In genomic region chr10:59509197-59509596, GRCm38 (mm10) we compare ENCODE assay signal across 18 mouse cellular contexts.
DNase-seq lines count a peak whose midpoint lies in the region; ATAC-seq and TF ChIP-seq lines count a peak whose summit lies in the region.
"Had no signal": no experiment of that assay in that cellular context is flagged by ENCODE, and none has a peak within 500 bp of the region (broad histone marks: within the 10 kb centered on the region; RNA-seq: fewer than 3 reads in every experiment).

No protein-coding gene starts in this region.

- DNase-seq in embryonic facial prominence, embryonic 10.5 days (ENCODE audit: low spot score): no peak
- DNase-seq in layer of hippocampus, adult 2 months (ENCODE audit: low spot score in 2 of 2): no peak
- no peak for DNase-seq in layer of hippocampus, postnatal 25 days (ENCODE audit: extremely low spot score in 1 of 2, low spot score in 1 of 2)
- peak; percentile 57 for DNase-seq in adipocyte (ENCODE audit: low spot score)
- no peak for DNase-seq in spleen, postnatal 4 days (ENCODE audit: low spot score in 2 of 2)
- no peak for DNase-seq in gastrocnemius, postnatal 4 days (ENCODE audit: low spot score in 2 of 2)
- DNase-seq: B cell, adult 2 months; cerebellum, adult 9-10 months; gastrocnemius, postnatal 25 days; heart, postnatal 4 days; kidney, adult 2 months; liver, postnatal 0 days had no signal

- H3K4me1 ChIP-seq in embryonic facial prominence, embryonic 13.5 days: peaks cover 28% of the 10 kb centered on the region
- H3K4me1 ChIP-seq in embryonic facial prominence, embryonic 10.5 days: peaks cover 16% of the 10 kb centered on the region

- no peak overlapping the region for H3K4me2 ChIP-seq in embryonic facial prominence, embryonic 13.5 days
- peak overlapping the region; percentile 50 for H3K4me2 ChIP-seq in myocyte (ENCODE audit: low read depth)

- 51% methylated on average over 4 of the region's 4 CpGs for WGBS in embryonic facial prominence, embryonic 13.5 days
- WGBS in embryonic facial prominence, embryonic 10.5 days: 92% methylated on average over 4 of the region's 4 CpGs

- no peak overlapping the region for H3ac ChIP-seq in myocyte (ENCODE audit: control insufficient read depth, insufficient read length)

- no peak for TF ChIP-seq POLR2A in myocyte (IDR thresholded peaks at IDR 0.05; ENCODE audit: insufficient read length, low read depth)

- H3K9me3 ChIP-seq in embryonic facial prominence, embryonic 13.5 days: no peaks in the 10 kb centered on the region
- no peaks in the 10 kb centered on the region for H3K9me3 ChIP-seq in embryonic facial prominence, embryonic 10.5 days
- H3K9me3 ChIP-seq: G1E; midbrain, embryonic 10.5 days had no signal

- peaks cover 74% of the 10 kb centered on the region for H3K79me2 ChIP-seq in myocyte (ENCODE audit: control insufficient read depth, insufficient read depth)

- ATAC-seq in embryonic facial prominence, embryonic 13.5 days (ENCODE audit: insufficient number of reproducible peaks, insufficient read depth, low FRiP score, low TSS enrichment, low read depth): no peak
- ATAC-seq: activated CD4-positive, CD25-positive, alpha-beta regulatory T cell, adult 4 months; forebrain, embryonic 16.5 days; liver, postnatal 0 days had no signal

- no peaks in the 10 kb centered on the region for H3K36me3 ChIP-seq in embryonic facial prominence, embryonic 13.5 days
- H3K36me3 ChIP-seq in embryonic facial prominence, embryonic 10.5 days (replicated peaks): no peaks in the 10 kb centered on the region; the same call in 1 of the 2 replicates
- no peaks in the 10 kb centered on the region for H3K36me3 ChIP-seq in myocyte (ENCODE audit: control insufficient read depth, insufficient read depth)
- H3K36me3 ChIP-seq: midbrain, embryonic 10.5 days had no signal

- H3K27ac ChIP-seq in embryonic facial prominence, embryonic 13.5 days: peak overlapping the region; percentile 45; the same call in 1 of the 2 replicates
- H3K27ac ChIP-seq in embryonic facial prominence, embryonic 10.5 days (replicated peaks): no peak overlapping the region
- H3K27ac ChIP-seq in layer of hippocampus, adult 2 months: peak overlapping the region; percentile 8; the same call in 1 of the 2 replicates
- H3K27ac ChIP-seq: midbrain, embryonic 10.5 days had no signal

- H3K27me3 ChIP-seq in embryonic facial prominence, embryonic 13.5 days: no peaks in the 10 kb centered on the region
- H3K27me3 ChIP-seq in embryonic facial prominence, embryonic 10.5 days (replicated peaks; ENCODE audit: low read depth, poor library complexity, severe bottlenecking): no peaks in the 10 kb centered on the region
- H3K27me3 ChIP-seq in myocyte (ENCODE audit: control insufficient read depth, insufficient read depth, insufficient read length): no peaks in the 10 kb centered on the region

- no peak overlapping the region for H3K9ac ChIP-seq in embryonic facial prominence, embryonic 13.5 days
- H3K9ac ChIP-seq: liver, postnatal 0 days had no signal

- TF ChIP-seq CTCF in layer of hippocampus, adult 2 months (conservative IDR thresholded peaks at IDR 0.05): no peak

- H3K4me3 ChIP-seq in embryonic facial prominence, embryonic 13.5 days: no peak overlapping the region
- H3K4me3 ChIP-seq in embryonic facial prominence, embryonic 10.5 days: no peak overlapping the region
- no peak overlapping the region for H3K4me3 ChIP-seq in layer of hippocampus, adult 2 months
- H3K4me3 ChIP-seq in myocyte: no peak overlapping the region
- H3K4me3 ChIP-seq: midbrain, embryonic 10.5 days had no signal

TF ChIP-seq in myocyte, 11 proteins besides CTCF, POLR2A, EP300 and RAD21:
- no peak for TF ChIP-seq MYOD1 (IDR thresholded peaks at IDR 0.05; ENCODE audit: control insufficient read depth in 1 of 3, insufficient read length in 2 of 3, low read depth in 2 of 3)
- no peak for TF ChIP-seq E2F4 (IDR thresholded peaks at IDR 0.05; ENCODE audit: insufficient read depth)
- no peak for TF ChIP-seq TCF3 (IDR thresholded peaks at IDR 0.05; ENCODE audit: insufficient read length, low read depth)
- TF ChIP-seq USF1 (IDR thresholded peaks at IDR 0.05; ENCODE audit: low read depth): no peak
- TF ChIP-seq CEBPB (IDR thresholded peaks at IDR 0.05; ENCODE audit: insufficient read depth, poor library complexity, severe bottlenecking): no peak
- TF ChIP-seq MYOG (IDR thresholded peaks at IDR 0.05; ENCODE audit: control insufficient read depth in 1 of 3, insufficient read depth in 1 of 3, insufficient read length in 2 of 3, low read depth in 2 of 3): no peak
- no peak for TF ChIP-seq POLR2AphosphoS2 (IDR thresholded peaks at IDR 0.05; ENCODE audit: insufficient read length, low read depth)
- no peak for TF ChIP-seq MAX (IDR thresholded peaks at IDR 0.05; ENCODE audit: low read depth)
- no peak for TF ChIP-seq SRF (IDR thresholded peaks at IDR 0.05; ENCODE audit: control insufficient read depth, insufficient read length, low read depth)
- no peak for TF ChIP-seq TCF12 (IDR thresholded peaks at IDR 0.05; ENCODE audit: insufficient read depth, poor library complexity, severe bottlenecking)
- no peak for TF ChIP-seq REST (IDR thresholded peaks at IDR 0.05; ENCODE audit: insufficient read depth, insufficient read length)
